Mouse (Mus musculus) myocyte (in vitro differentiated cells): ENCODE data around the gene Tmem213.

ENCODE experiments used
- MYOD1 ChIP-seq, 3 experiments: IDR thresholded peaks; one replicate each; pipeline ENCODE4 v1.6.1; 2011; ENCODE audit warnings: control low read depth in 2 of 3, low read depth in 2 of 3, mild to moderate bottlenecking in 2 of 3, moderate library complexity in 1 of 3; ENCODE audit not compliant: insufficient read length in 2 of 3, control insufficient read depth in 1 of 3
- POLR2AphosphoS2 ChIP-seq: IDR thresholded peaks from one replicate; pipeline ENCODE4 v1.6.1; 2011; ENCODE audit warnings: low read depth, control low read depth; ENCODE audit not compliant: insufficient read length

DNA sequence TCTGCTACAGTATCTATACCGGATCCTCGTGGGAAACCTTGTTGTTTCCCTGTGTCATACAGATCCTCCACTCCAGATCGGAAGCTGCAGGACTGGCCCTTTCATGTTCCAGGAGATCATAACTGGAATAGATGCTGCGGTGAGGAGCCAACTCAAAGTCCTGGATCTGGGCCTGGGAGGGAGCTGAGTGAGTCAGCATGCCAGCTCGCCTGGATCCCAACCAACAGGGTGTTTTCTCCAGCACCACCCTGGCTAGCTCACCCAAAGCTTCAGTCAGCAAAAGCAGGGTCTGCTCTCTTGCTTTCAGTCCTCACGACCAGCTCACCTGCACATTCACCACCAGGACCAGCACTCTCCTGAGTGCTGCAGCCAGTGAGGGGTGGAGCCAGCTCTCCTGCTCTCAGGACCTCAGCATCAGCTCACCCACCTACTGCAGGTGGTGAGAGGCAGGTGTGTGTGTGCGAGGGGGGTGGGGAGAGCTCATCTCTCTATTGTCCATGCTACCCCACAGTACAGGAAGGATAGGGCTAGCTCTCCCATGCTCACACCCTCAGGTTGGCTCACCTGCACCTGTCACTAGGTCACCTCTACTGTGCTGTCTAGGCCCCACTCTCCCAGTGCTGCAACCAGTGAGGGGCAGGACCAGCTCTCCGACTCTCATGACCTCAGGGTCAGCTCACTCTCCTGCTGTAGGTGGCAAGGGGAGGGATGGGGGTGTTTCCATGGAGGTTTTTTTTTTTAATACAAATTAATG, 25.9 kb downstream of the Tmem213 start:
- TF ChIP-seq POLR2AphosphoS2 (no peak), MYOD1 (IDR thresholded peaks at IDR 0.05; ENCODE audit: control insufficient read depth in 1 of 3, insufficient read length in 2 of 3, low read depth in 2 of 3) (no peak)
